Mouse (Mus musculus): ENCODE measurements around the gene Gng4. TPM values are rescaled to one million over a fixed set of nuclear protein-coding genes. Genes with fewer than 3 reads are reported as not detected.

The Gng4 gene
- total and polyA plus RNA-seq, 3 experiments: not detected

- no peaks in the 10 kb centered on the region for H3K9me3 ChIP-seq (replicated peaks; ENCODE audit: insufficient read depth, low read length)
- H3K79me2 ChIP-seq (ENCODE audit: control insufficient read depth, insufficient read depth, low read length, poor library complexity): no peaks in the 10 kb centered on the region
- H3K27me3 ChIP-seq (ENCODE audit: control insufficient read depth in 1 of 2, insufficient read depth in 2 of 2, low read length in 2 of 2): no peaks in the 10 kb centered on the region
- H3K27ac ChIP-seq (ENCODE audit: control insufficient read depth, low read depth, low read length): no peak overlapping the region
- H3K9ac ChIP-seq (ENCODE audit: control insufficient read depth, low read depth, low read length, poor library complexity, severe bottlenecking): no peak overlapping the region
- H3K4me3 ChIP-seq (ENCODE audit: control insufficient read depth in 1 of 2, insufficient read depth in 1 of 2, low read depth in 2 of 2, low read length in 2 of 2): no peak overlapping the region
- no peak for DNase-seq (ENCODE audit: low read depth, low spot score)
- peaks cover 5 to 8% of the 10 kb centered on the region in 2 experiments; a peak in 2 of 4 replicates for H3K4me1 ChIP-seq (ENCODE audit: control insufficient read depth in 1 of 2, insufficient read depth in 2 of 2, low read length in 2 of 2)
- TF ChIP-seq MAFK (IDR thresholded peaks at IDR 0.05; ENCODE audit: borderline replicate concordance, low read depth, low read length): no peak
- TF ChIP-seq TBP (IDR thresholded peaks at IDR 0.05; ENCODE audit: low read depth, low read length): no peak
- TF ChIP-seq JUND (IDR thresholded peaks at IDR 0.05; ENCODE audit: low read depth, low read length): no peak
- no peak for TF ChIP-seq TAL1 (IDR thresholded peaks at IDR 0.05; ENCODE audit: low read length)
- TF ChIP-seq MYB (IDR thresholded peaks at IDR 0.05; ENCODE audit: low read depth, low read length): no peak
- no peak for TF ChIP-seq RAD21 (IDR thresholded peaks at IDR 0.05; ENCODE audit: low read depth, low read length)
- no peak for TF ChIP-seq POLR2AphosphoS5 (IDR thresholded peaks at IDR 0.05; ENCODE audit: borderline replicate concordance, low read depth, low read length)
- no peak for TF ChIP-seq GATA1 (IDR thresholded peaks at IDR 0.05; ENCODE audit: low read depth, low read length)
- TF ChIP-seq NRF1 (IDR thresholded peaks at IDR 0.05; ENCODE audit: insufficient read depth, low read depth, low read length, poor library complexity, severe bottlenecking): no peak
- TF ChIP-seq USF2 (IDR thresholded peaks at IDR 0.05; ENCODE audit: borderline replicate concordance in 1 of 2, insufficient read depth in 1 of 2, low read depth in 1 of 2, low read length in 2 of 2): no peak
- peaks cover 0 to 4% of the 10 kb centered on the region in 2 experiments; a peak in 2 of 4 replicates for H3K36me3 ChIP-seq (ENCODE audit: control insufficient read depth in 1 of 2, insufficient read depth in 2 of 2, low read length in 2 of 2)
Measured at GRCm38 (mm10) chr13:13777052-13777451, 6.8 kb upstream of the Gng4 start.

DNA sequence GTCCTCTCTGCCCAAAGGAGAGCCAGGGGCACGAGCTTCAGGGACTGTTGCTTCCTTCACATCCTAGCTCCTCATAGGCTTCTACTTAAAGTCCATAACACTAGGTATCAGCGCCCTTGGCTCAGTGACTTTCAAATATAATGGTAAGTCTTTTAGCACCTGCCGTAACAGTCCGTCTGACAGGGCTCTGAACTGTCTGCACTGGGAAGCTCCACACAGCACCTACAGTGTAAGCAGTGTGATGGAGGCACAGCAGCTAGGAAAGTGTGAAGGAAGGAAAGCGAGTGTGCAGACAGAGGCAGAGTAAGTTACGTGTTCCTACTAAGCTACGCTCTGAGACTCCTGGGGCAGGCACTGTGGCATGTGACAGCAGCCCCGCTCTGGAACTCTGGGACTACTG lies 6.2 kb upstream of the Gng4 start:
- H3K27me3 ChIP-seq (ENCODE audit: control insufficient read depth in 1 of 2, insufficient read depth in 2 of 2, low read length in 2 of 2): no peaks in the 10 kb centered on the region
- H3K4me3 ChIP-seq (ENCODE audit: control insufficient read depth in 1 of 2, insufficient read depth in 1 of 2, low read depth in 2 of 2, low read length in 2 of 2): no peak overlapping the region
- no peaks in the 10 kb centered on the region for H3K9me3 ChIP-seq (replicated peaks; ENCODE audit: insufficient read depth, low read length)
- H3K9ac ChIP-seq (ENCODE audit: control insufficient read depth, low read depth, low read length, poor library complexity, severe bottlenecking): no peak overlapping the region
- no peaks in the 10 kb centered on the region for H3K79me2 ChIP-seq (ENCODE audit: control insufficient read depth, insufficient read depth, low read length, poor library complexity)
- no peak for DNase-seq (ENCODE audit: low read depth, low spot score)
- TF ChIP-seq RAD21 (IDR thresholded peaks at IDR 0.05; ENCODE audit: low read depth, low read length): no peak
- TF ChIP-seq CTCF (IDR thresholded peaks at IDR 0.05 in 2 of 3, conservative IDR thresholded peaks at IDR 0.05 in 1 of 3; ENCODE audit: control insufficient read depth in 1 of 3, insufficient read depth in 1 of 3, low read depth in 2 of 3, low read length in 3 of 3, poor library complexity in 1 of 3, severe bottlenecking in 1 of 3): no peak
- no peak for TF ChIP-seq TCF12 (IDR thresholded peaks at IDR 0.05; ENCODE audit: low read depth, low read length)
- TF ChIP-seq POLR2AphosphoS2 (IDR thresholded peaks at IDR 0.05; ENCODE audit: low read length): no peak
- TF ChIP-seq CHD1 (IDR thresholded peaks at IDR 0.05; ENCODE audit: low read depth, low read length): no peak
- TF ChIP-seq ZC3H11A (IDR thresholded peaks at IDR 0.05; ENCODE audit: low read depth, low read length): no peak
- no peak for TF ChIP-seq MYC (IDR thresholded peaks at IDR 0.05; ENCODE audit: low read depth, low read length)
- TF ChIP-seq POLR2A (IDR thresholded peaks at IDR 0.05; ENCODE audit: control insufficient read depth in 1 of 2, insufficient read depth in 1 of 2, low read depth in 1 of 2, low read length in 2 of 2, poor library complexity in 1 of 2): no peak
- TF ChIP-seq ZKSCAN1 (IDR thresholded peaks at IDR 0.05; ENCODE audit: low read depth, low read length): no peak
- no peak for TF ChIP-seq E2F4 (IDR thresholded peaks at IDR 0.05; ENCODE audit: borderline replicate concordance, low read depth, low read length)
- no peak for TF ChIP-seq CHD2 (IDR thresholded peaks at IDR 0.05; ENCODE audit: low read length)
- no peak for TF ChIP-seq EP300 (IDR thresholded peaks at IDR 0.05; ENCODE audit: low read depth in 1 of 2, low read length in 2 of 2)
- TF ChIP-seq USF2 (IDR thresholded peaks at IDR 0.05; ENCODE audit: borderline replicate concordance in 1 of 2, insufficient read depth in 1 of 2, low read depth in 1 of 2, low read length in 2 of 2): no peak
- TF ChIP-seq GABPA (IDR thresholded peaks at IDR 0.05; ENCODE audit: low read depth, low read length): no peak
- H3K27ac ChIP-seq (ENCODE audit: control insufficient read depth, low read depth, low read length): no peak overlapping the region
- peaks cover 5 to 8% of the 10 kb centered on the region in 2 experiments; a peak in 2 of 4 replicates for H3K4me1 ChIP-seq (ENCODE audit: control insufficient read depth in 1 of 2, insufficient read depth in 2 of 2, low read length in 2 of 2)
- peaks cover 0 to 4% of the 10 kb centered on the region in 2 experiments; a peak in 2 of 4 replicates for H3K36me3 ChIP-seq (ENCODE audit: control insufficient read depth in 1 of 2, insufficient read depth in 2 of 2, low read length in 2 of 2)

Measured in MEL (cell line).